Mouse (Mus musculus) monocyte, adult 5-6 weeks (primary cell): ENCODE data around the gene Defb19. TPM values are rescaled to one million over a fixed set of nuclear protein-coding genes. Genes with fewer than 3 reads are reported as not detected.
A peak's percentile ranks its signal among the peaks of the same experiment; 100 is the strongest.

Source experiments
- ATAC-seq: fragments of 153-309, 156-312 bp; replicated peaks from 2 replicates; pipeline ENCODE4 v1.8.0; 2017; ENCODE audit warnings: mild to moderate bottlenecking; ENCODE audit not compliant: low TSS enrichment, insufficient number of reproducible peaks, severe bottlenecking, poor library complexity, low FRiP score
- total RNA-seq: library from RNA; stranded (forward); fragments of 200-1000, 200-491, 200-594 nt; gene quantifications from 3 replicates; pipeline ENCODE4 v1.2.3, GENCODE M21; 2017

Defb19 gene
- not detected in 3 replicates for total RNA-seq

- ATAC-seq, result no peak
Measured at GRCm38 (mm10) chr2:152580107-152580506, at the start of gene Defb19. Gene Defb19, minus strand, starts transcription at chr2:152580312.

- ATAC-seq, result no peak
Measured at GRCm38 (mm10) chr2:152629904-152630303, 49.8 kb upstream of the Defb19 start.

- ATAC-seq, result no peak
Measured at GRCm38 (mm10) chr2:152629239-152629638, 49.1 kb upstream of the Defb19 start.

- no peak for ATAC-seq
Measured at GRCm38 (mm10) chr2:152628066-152628465, 48.0 kb upstream of the Defb19 start.

GRCm38 (mm10) chr2:152626774-152627591 is 46.9 kb upstream of the Defb19 start, which contains the start of gene Rem1:
Gene Rem1, plus strand, starts transcription at chr2:152626951.
- no peak for ATAC-seq

- no peak for ATAC-seq
Measured at GRCm38 (mm10) chr2:152625256-152625655, 45.1 kb upstream of the Defb19 start.

- no peak for ATAC-seq
Measured at GRCm38 (mm10) chr2:152624566-152624965, 44.5 kb upstream of the Defb19 start.

GRCm38 (mm10) chr2:152622953-152623352 is 42.8 kb upstream of the Defb19 start, which contains the start of gene Defb25:
Gene Defb25, minus strand, starts transcription at chr2:152623053.
- no peak for ATAC-seq

- no peak for ATAC-seq
Measured at GRCm38 (mm10) chr2:152622151-152622550, 42.0 kb upstream of the Defb19 start.

- ATAC-seq, result peak; percentile 77
Measured at GRCm38 (mm10) chr2:152620367-152621134, 40.4 kb upstream of the Defb19 start.

GRCm38 (mm10) chr2:152617374-152617773 is 37.3 kb upstream of the Defb19 start:
- no peak for ATAC-seq

- ATAC-seq, result no peak
Measured at GRCm38 (mm10) chr2:152616470-152616869, 36.4 kb upstream of the Defb19 start.

GRCm38 (mm10) chr2:152615563-152615962 is 35.5 kb upstream of the Defb19 start:
- peak; percentile 66 for ATAC-seq

- no peak for ATAC-seq
Measured at GRCm38 (mm10) chr2:152612193-152612592, 32.1 kb upstream of the Defb19 start.

GRCm38 (mm10) chr2:152608719-152609118 is 28.6 kb upstream of the Defb19 start:
- no peak for ATAC-seq

GRCm38 (mm10) chr2:152607746-152608145 is 27.6 kb upstream of the Defb19 start:
- no peak for ATAC-seq

- ATAC-seq, result no peak
Measured at GRCm38 (mm10) chr2:152604057-152604456, 23.9 kb upstream of the Defb19 start, which contains the start of gene Defb36. Gene Defb36, plus strand, starts transcription at chr2:152604327.

- ATAC-seq, result no peak
Measured at GRCm38 (mm10) chr2:152601275-152601960, 21.3 kb upstream of the Defb19 start.

- ATAC-seq, result no peak
Measured at GRCm38 (mm10) chr2:152600076-152600475, 20.0 kb upstream of the Defb19 start.
